Mouse (Mus musculus): ENCODE data around the gene Cacng8. TPM values are rescaled to one million over a fixed set of nuclear protein-coding genes. Genes with fewer than 3 reads are reported as not detected.

Cacng8 gene
- 0.72 and 4.0 TPM in 2 replicates for polyA plus RNA-seq (2012; ENCODE audit: low replicate concordance)

DNA sequence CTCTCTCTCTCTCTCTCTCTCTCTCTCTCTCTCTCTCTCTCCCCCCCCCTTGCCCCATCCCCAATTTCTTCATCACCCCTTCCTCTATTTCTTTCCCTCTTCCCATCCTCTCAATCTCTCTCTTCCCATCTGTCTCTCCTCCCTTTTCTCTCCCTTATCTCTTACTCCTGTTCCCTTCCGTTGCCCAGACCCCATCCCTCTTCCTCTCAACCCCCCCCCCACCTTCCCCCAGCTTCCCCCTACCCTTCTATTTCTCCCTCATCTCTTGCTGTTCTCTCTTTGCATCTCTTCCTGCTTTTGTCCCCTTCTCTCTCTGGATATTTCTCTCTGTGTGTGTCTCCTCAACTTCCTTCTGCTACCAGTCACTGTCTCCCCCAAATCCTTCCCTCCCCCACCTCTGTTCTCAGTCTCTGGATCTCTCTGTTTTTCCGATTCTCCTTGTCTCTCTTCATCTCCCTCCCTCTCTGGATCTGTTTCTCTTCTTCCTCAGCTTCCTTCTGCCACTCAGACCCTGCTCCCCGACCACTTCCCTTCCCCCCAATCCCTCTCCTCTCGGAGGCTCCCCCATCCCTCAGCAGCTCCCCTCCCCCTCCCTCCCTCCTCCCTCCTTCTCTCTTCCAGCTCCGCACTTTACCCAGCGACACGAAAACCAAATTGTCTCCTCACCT lies at the start of gene Cacng8:
Gene Cacng8 (plus strand): TSS at position 271 of the 668 bp plus-strand sequence.

GRCm38 (mm10) chr7:3423895-3424294 lies 33.4 kb downstream of the Cacng8 start, which contains the start of gene Cacng6:
Cacng6 (plus strand) TSS chr7:3424195.

Other genes starting within 250 kb of the Cacng8 start
- gene AU018091, start 221.5 kb upstream of the Cacng8 start, polyA plus RNA-seq (2012; ENCODE audit: low replicate concordance), result not detected in 2 replicates
- gene Nlrp12, start 140.9 kb upstream of the Cacng8 start, polyA plus RNA-seq (2012; ENCODE audit: low replicate concordance), result 0.08 and 0.12 TPM in 2 replicates
- gene Myadm, start 101.6 kb upstream of the Cacng8 start, polyA plus RNA-seq (2012; ENCODE audit: low replicate concordance), result 2.6 and 6.5 TPM in 2 replicates
- gene Prkcg, start 101.5 kb upstream of the Cacng8 start, polyA plus RNA-seq (2012; ENCODE audit: low replicate concordance), result 0.71 and 1.8 TPM in 2 replicates
- 0.23 and 0.54 TPM in 2 replicates for gene Cacng7, start 57.7 kb upstream of the Cacng8 start, polyA plus RNA-seq (2012; ENCODE audit: low replicate concordance)
- not detected in 2 replicates for gene Cacng6, start 33.5 kb downstream of the Cacng8 start, polyA plus RNA-seq (2012; ENCODE audit: low replicate concordance)
- gene Tarm1, start 111.9 kb downstream of the Cacng8 start, polyA plus RNA-seq (2012; ENCODE audit: low replicate concordance), result 0.16 TPM in 1 of 2 replicates, not detected in the other
- gene Oscar, start 225.5 kb downstream of the Cacng8 start, polyA plus RNA-seq (2012; ENCODE audit: low replicate concordance), result not detected in 2 replicates
- 12.9 and 15.1 TPM in 2 replicates for gene Ndufa3, start 226.7 kb downstream of the Cacng8 start, polyA plus RNA-seq (2012; ENCODE audit: low replicate concordance)
- 13.0 and 25.9 TPM in 2 replicates for gene Tfpt, start 239.2 kb downstream of the Cacng8 start, polyA plus RNA-seq (2012; ENCODE audit: low replicate concordance)
- 20.0 and 28.6 TPM in 2 replicates for gene Prpf31, start 239.3 kb downstream of the Cacng8 start, polyA plus RNA-seq (2012; ENCODE audit: low replicate concordance)